Mouse (Mus musculus) kidney, adult 2 months (tissue): ENCODE measurements around the gene Ccnd2. TPM values are rescaled to one million over a fixed set of nuclear protein-coding genes. Genes with fewer than 3 reads are reported as not detected.
A peak's percentile ranks its signal among the peaks of the same experiment; 100 is the strongest.

Source experiments
- DNase-seq: peaks from one replicate; pipeline ENCODE4 v3.0.0; 2021
- H3K27ac ChIP-seq: fragments of 200-500 bp; 2 replicates; pipeline ENCODE4 v1.5.1; 2012; ENCODE audit warnings: low read depth, low read length, control low read depth, inconsistent platforms; ENCODE audit not compliant: insufficient read depth
- H3K27me3 ChIP-seq: fragments of 200-500 bp; replicated peaks from 2 replicates; pipeline ENCODE4 v1.6.1; 2012; ENCODE audit warnings: mild to moderate bottlenecking, moderate library complexity, low read length, inconsistent platforms; ENCODE audit not compliant: control insufficient read depth, insufficient read depth
- H3K36me3 ChIP-seq: fragments of 200-500 bp; 2 replicates; pipeline ENCODE4 v1.6.1; 2012; ENCODE audit warnings: mild to moderate bottlenecking, moderate library complexity, low read length, inconsistent platforms; ENCODE audit not compliant: control insufficient read depth, insufficient read depth
- H3K4me1 ChIP-seq: fragments of 200-500 bp; 2 replicates; pipeline ENCODE4 v1.6.1; 2011; ENCODE audit warnings: low read length; ENCODE audit not compliant: control insufficient read depth, insufficient read depth
- H3K4me3 ChIP-seq: fragments of 200-500 bp; 2 replicates; pipeline ENCODE4 v1.5.1; 2011; ENCODE audit warnings: mild to moderate bottlenecking, low read depth, low read length, control low read depth; ENCODE audit not compliant: insufficient read depth
- CTCF ChIP-seq: fragments of 200-500 bp; conservative IDR thresholded peaks from 2 replicates; pipeline ENCODE4 v1.5.1; 2011; ENCODE audit warnings: low read depth, mild to moderate bottlenecking, control low read depth, low read length, moderate library complexity, mixed read lengths; ENCODE audit not compliant: insufficient read depth, insufficient read length
- POLR2A ChIP-seq: fragments of 200-500 bp; IDR thresholded peaks from one replicate; pipeline ENCODE4 v1.6.1; 2011; ENCODE audit warnings: low read depth, low read length, control low read depth
- WGBS: fragments of 180-500 bp; shearing (Covaris S2); methylation state at CpG from one replicate; pipeline ENCODE4 v1.1.7; 2018; 5-methylcytosine and 5-hydroxymethylcytosine counted together
- polyA plus RNA-seq: library from polyadenylated mRNA; depleted of rRNA; stranded (reverse); fragments of >200 nt; gene quantifications from 2 replicates; pipeline ENCODE4 v1.2.3, GENCODE M21; 2012

Ccnd2 gene
- polyA plus RNA-seq, 1 experiment: 27.7 TPM

DNA sequence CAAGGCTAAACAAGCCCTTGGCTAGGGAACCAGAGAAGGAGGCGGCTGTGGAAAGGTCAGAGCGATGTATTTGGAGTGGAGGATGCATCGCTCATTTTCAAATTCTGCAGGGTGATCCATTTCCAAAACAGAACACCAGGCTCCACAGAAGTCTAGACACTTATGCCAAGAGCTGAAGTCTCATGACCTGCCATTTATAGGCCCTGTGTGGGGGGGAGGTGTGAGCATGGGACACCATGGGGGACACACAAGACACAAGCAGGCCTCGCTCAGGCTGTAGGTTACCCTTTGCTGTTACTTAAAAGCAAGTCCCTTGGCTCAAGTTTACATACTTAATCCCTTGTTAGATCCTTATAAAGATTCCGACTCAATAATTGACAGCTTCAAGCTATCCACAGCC, 45.8 kb downstream of the Ccnd2 start:
- H3K27ac ChIP-seq: no peak overlapping the region
- WGBS: 91% methylated on average over 5 of the region's 5 CpGs

DNA sequence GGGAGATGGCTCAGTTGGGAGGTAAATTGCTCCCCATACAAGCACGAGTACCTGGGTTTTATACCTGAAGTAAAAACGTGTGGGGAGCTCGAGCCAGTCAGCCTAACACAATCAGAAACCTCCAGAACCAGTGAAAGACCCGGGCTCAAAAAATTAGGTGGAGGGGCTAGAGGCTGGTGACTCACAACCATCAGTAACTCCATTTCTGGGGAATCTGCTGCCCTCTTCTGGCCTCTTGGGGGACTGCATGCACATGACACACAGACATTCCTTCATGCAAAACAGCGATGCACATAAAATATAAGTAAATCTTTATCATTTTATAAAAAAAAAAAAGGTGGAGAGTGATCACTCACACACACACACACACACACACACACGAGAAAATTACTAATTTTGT, 46.9 kb downstream of the Ccnd2 start:
- no peak overlapping the region for H3K4me3 ChIP-seq
- H3K27me3 ChIP-seq: no peaks in the 10 kb centered on the region
- 80% methylated on average over 6 of the region's 6 CpGs for WGBS
- peak; percentile 19 for DNase-seq
- no peaks in the 10 kb centered on the region for H3K36me3 ChIP-seq
- H3K4me1 ChIP-seq: peaks cover 8% of the 10 kb centered on the region; the same call in 1 of the 2 replicates
- TF ChIP-seq POLR2A: no peak
- peak; percentile 46 for TF ChIP-seq CTCF
- no peak overlapping the region for H3K27ac ChIP-seq

More for the DNA sequence above, 45.8 kb downstream of the Ccnd2 start:
- Histone ChIP-seq H3K4me3 (no peak overlapping the region), H3K4me1 (peaks cover 8% of the 10 kb centered on the region; the same call in 1 of the 2 replicates), H3K27me3 (no peaks in the 10 kb centered on the region), H3K36me3 (no peaks in the 10 kb centered on the region)
- DNase-seq: no peak
- TF ChIP-seq POLR2A (no peak), CTCF (no peak)

DNA sequence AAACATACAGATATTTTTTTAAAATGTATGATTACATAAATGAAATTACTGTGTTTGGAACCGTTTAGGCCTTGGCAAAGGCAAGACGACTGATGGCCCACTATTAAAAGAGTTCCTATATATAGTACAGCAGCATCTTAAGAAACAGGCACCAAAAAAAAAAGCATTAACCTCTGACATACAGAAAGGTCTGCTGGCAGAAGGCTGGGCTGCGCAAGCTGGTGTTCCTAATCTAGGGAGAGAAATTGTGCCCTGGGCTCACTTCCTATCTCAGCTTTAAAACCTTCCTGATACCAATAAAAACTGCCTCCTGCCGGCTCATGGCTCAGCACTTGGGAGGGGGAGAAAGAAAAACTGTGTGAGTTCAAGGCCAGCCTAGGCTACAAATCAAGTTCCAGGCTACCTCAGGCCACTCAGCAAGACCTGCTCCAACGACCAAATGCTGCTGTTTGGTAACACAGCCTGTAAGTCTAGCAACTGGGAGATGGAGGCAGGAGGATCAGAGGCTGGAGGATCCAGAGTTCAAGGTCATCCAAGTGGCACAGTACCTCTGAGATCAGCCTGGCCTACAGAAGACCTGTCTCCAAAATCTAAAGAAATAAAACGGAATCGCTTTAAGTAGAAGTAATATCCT, 47.5 kb downstream of the Ccnd2 start:
- no peak overlapping the region for H3K27ac ChIP-seq
- no peak for TF ChIP-seq POLR2A
- no peak for TF ChIP-seq CTCF
- peaks cover 6% of the 10 kb centered on the region; the same call in 1 of the 2 replicates for H3K4me1 ChIP-seq
- H3K4me3 ChIP-seq: no peak overlapping the region
- DNase-seq: no peak
- no peaks in the 10 kb centered on the region for H3K36me3 ChIP-seq
- no peaks in the 10 kb centered on the region for H3K27me3 ChIP-seq
- 81% methylated on average over 7 of the region's 7 CpGs for WGBS

DNA sequence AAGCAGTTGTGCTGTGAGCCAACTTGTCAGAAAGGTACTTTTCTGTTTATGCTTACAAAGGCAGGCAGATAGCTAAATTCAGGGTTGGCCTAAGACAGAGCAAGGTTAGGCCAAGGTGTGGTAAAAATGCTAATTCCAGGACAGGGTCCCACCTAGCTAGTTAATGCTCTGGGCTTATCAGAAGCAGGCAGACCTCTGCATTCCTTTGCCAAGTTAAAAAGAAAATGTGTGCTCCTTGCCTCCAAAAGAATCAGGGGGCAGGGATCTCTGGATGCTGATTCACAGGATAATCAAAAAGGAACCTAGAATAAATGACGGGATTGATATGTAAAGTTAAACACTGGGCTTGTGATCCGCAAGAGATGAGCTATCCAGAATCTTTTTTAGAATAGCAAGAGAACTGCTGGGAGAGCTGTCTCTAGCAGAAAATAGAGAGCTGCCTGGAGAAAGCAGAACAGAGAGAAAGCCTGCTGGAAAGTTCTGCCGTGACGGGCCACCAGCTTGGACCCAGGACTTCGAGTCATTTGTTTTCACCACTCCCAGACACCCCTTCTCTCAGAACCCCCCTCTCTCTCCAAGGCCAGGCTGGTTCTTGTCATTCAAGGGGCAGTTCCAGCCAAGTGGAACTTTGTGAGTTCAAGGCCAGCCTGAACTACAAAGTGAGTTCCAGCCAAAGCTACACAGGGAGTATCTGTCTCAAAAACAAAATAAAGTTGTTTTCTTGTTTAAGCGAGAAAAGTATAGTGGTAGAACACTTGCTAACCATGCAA, 48.3 kb downstream of the Ccnd2 start:
- Histone ChIP-seq H3K4me3 (no peak overlapping the region), H3K4me1 (peaks cover 2% of the 10 kb centered on the region; the same call in 1 of the 2 replicates), H3K27ac (no peak overlapping the region), H3K27me3 (no peaks in the 10 kb centered on the region), H3K36me3 (no peaks in the 10 kb centered on the region)
- no peak for DNase-seq
- WGBS: 95% methylated on average over 6 of the region's 6 CpGs
- TF ChIP-seq CTCF: no peak
- no peak for TF ChIP-seq POLR2A

DNA sequence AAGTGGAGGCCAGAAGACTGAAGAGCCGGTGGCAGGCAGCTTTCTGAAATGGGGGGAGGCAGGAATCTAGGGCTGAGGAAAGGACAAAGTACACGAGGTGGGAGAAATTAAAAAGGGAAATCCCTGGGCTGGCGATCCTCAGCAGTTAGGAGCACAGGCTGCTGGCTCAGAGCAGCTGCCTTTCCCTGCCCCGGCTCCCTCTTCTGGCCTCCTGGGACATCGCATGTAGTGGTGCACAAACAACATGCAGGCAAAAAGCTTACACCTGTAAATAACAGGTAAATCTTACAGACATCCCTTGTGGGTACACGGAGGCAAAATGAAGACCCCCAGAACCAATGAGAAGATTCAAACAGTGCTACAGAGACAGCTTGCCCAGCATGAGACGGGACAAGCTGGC, 57.4 kb downstream of the Ccnd2 start:
- DNase-seq: no peak
- WGBS: 66% methylated on average over 7 of the region's 7 CpGs
- TF ChIP-seq CTCF: peak; percentile 36
- no peak for TF ChIP-seq POLR2A
- no peaks in the 10 kb centered on the region; the same call in none of the 2 replicates for H3K36me3 ChIP-seq
- H3K4me3 ChIP-seq: no peak overlapping the region
- H3K27ac ChIP-seq: no peak overlapping the region
- H3K27me3 ChIP-seq: no peaks in the 10 kb centered on the region
- H3K4me1 ChIP-seq: no peaks in the 10 kb centered on the region

DNA sequence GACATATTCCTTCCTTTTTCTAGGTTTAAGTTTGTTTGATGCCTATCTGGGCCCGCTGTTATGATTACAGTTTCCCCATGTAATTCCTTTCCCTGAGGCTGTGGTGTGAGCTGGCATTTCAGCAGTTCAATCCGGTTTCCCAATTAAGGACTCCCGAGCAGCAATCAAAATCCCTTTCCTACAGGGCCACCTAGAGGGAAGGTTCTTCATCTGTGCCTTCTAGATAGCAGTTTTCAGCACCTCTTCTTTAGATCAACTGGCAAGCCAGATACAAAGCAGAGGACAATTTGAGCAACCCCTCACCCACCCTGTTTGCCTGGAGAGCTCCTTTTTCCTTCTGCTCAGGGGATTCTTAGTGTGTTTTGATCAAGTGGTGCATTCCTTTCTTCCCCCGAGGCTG, 65.3 kb downstream of the Ccnd2 start:
- TF ChIP-seq CTCF (no peak), POLR2A (no peak)
- H3K36me3 ChIP-seq: no peaks in the 10 kb centered on the region; the same call in none of the 2 replicates
- no peak overlapping the region for H3K4me3 ChIP-seq
- H3K4me1 ChIP-seq: no peaks in the 10 kb centered on the region
- no peaks in the 10 kb centered on the region for H3K27me3 ChIP-seq
- no peak overlapping the region for H3K27ac ChIP-seq
- DNase-seq: peak; percentile 17
- 71% methylated on average over 4 of the region's 4 CpGs for WGBS

DNA sequence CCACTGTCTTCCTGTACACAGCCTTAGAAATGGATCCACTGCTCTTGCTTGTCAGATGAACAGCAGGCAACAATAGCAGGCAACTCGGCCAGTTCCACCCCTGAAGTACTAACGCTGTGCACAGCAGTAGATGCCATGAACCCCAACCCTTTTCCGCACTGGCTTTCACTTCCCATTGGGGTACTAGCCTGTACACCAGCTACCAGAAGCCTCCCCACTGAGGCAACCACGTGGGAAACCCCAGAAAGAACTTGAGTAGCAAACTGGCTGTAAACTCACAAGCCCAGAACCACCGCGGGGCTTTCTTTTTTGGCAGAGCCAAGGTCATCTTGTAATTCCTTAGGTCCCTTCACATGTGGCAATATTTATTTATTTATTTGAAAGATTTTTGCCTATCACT, 70.2 kb downstream of the Ccnd2 start:
- 75% methylated on average over 6 of the region's 6 CpGs for WGBS
- DNase-seq: no peak
- Histone ChIP-seq H3K27me3 (no peaks in the 10 kb centered on the region), H3K27ac (no peak overlapping the region), H3K36me3 (no peaks in the 10 kb centered on the region), H3K4me3 (no peak overlapping the region), H3K4me1 (no peaks in the 10 kb centered on the region)
- no peak for TF ChIP-seq POLR2A
- TF ChIP-seq CTCF: no peak
